Mouse (Mus musculus) myocyte (in vitro differentiated cells): ENCODE measurements around the gene Olig2.

Source experiments
- MYOD1 ChIP-seq, 3 experiments: IDR thresholded peaks; one replicate each; pipeline ENCODE4 v1.6.1; 2011; ENCODE audit warnings: control low read depth in 2 of 3, low read depth in 2 of 3, mild to moderate bottlenecking in 2 of 3, moderate library complexity in 1 of 3; ENCODE audit not compliant: insufficient read length in 2 of 3, control insufficient read depth in 1 of 3
- POLR2A ChIP-seq: IDR thresholded peaks from one replicate; pipeline ENCODE4 v1.6.1; 2011; ENCODE audit warnings: low read depth, mild to moderate bottlenecking, control low read depth, moderate library complexity; ENCODE audit not compliant: insufficient read length

DNA sequence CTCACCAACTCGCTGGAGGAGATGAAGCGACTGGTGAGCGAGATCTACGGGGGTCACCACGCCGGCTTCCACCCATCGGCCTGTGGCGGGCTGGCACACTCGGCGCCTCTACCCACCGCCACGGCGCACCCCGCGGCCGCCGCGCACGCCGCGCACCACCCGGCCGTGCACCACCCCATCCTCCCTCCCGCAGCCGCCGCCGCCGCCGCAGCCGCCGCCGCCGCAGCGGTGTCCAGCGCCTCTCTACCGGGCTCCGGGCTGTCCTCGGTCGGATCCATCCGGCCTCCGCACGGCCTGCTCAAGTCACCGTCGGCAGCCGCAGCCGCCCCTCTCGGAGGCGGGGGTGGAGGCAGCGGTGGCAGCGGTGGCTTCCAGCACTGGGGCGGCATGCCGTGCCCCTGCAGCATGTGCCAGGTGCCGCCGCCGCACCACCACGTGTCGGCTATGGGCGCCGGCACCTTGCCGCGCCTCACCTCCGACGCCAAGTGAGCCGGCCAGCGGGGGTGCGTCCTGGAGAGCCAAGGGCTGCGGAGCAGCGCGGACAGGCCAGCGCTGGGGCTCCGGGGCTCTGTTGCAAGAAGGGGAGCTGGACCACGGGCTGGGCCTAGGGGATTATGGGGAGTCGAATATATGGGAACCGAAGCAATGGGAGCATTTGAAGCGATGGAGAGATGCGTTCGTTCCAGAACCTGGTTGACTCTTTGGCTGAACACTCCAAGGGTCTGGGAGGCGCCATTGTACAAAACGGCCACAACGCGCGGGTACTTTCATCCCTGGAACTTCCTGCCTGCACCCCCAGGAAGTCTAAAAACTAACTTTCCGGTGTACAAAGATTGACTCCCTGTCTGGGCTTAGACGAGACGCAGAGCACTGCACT is 1.9 kb downstream of the Olig2 start:
- no peak for TF ChIP-seq POLR2A
- no peak for TF ChIP-seq MYOD1 (IDR thresholded peaks at IDR 0.05; ENCODE audit: control insufficient read depth in 1 of 3, insufficient read length in 2 of 3, low read depth in 2 of 3)
